Mouse (Mus musculus): ENCODE data around the gene Galnt14. TPM values are rescaled to one million over a fixed set of nuclear protein-coding genes. Genes with fewer than 3 reads are reported as not detected.
A peak's percentile ranks its signal among the peaks of the same experiment; 100 is the strongest.

The Galnt14 gene
- polyA plus RNA-seq, 1 experiment from 2014 or later = 9.5 TPM

GRCm38 (mm10) chr17:73626912-73627311 lies 83.3 kb downstream of the Galnt14 start:
- Histone ChIP-seq H3K9me3 (ENCODE audit: control insufficient read depth, low read length) (no peaks in the 10 kb centered on the region), H3K4me1 (ENCODE audit: control insufficient read depth, insufficient read depth, low read length) (no peaks in the 10 kb centered on the region), H3K9ac (ENCODE audit: low read length) (no peak overlapping the region), H3K27ac (ENCODE audit: low read depth, low read length) (no peak overlapping the region), H3K36me3 (ENCODE audit: control insufficient read depth, insufficient read depth, low read length) (no peaks in the 10 kb centered on the region), H3K27me3 (ENCODE audit: control insufficient read depth, insufficient read depth, low read length) (no peaks in the 10 kb centered on the region), H3K4me2 (ENCODE audit: low read depth) (no peak overlapping the region), H3K4me3 (ENCODE audit: low read depth, low read length) (no peak overlapping the region)
- 85% methylated on average over 4 of the region's 4 CpGs for WGBS
- DNase-seq (ENCODE audit: low spot score) = no peak
- no peak for ATAC-seq (ENCODE audit: insufficient read depth, low FRiP score, low TSS enrichment)

- WGBS = 85% methylated on average over 4 of the region's 4 CpGs
- Histone ChIP-seq H3K9ac (ENCODE audit: low read length) (no peak overlapping the region), H3K4me3 (ENCODE audit: low read depth, low read length) (no peak overlapping the region), H3K9me3 (ENCODE audit: control insufficient read depth, low read length) (no peaks in the 10 kb centered on the region), H3K27ac (ENCODE audit: low read depth, low read length) (no peak overlapping the region), H3K27me3 (ENCODE audit: control insufficient read depth, insufficient read depth, low read length) (no peaks in the 10 kb centered on the region), H3K4me1 (ENCODE audit: control insufficient read depth, insufficient read depth, low read length) (no peaks in the 10 kb centered on the region), H3K4me2 (ENCODE audit: low read depth) (no peak overlapping the region), H3K36me3 (ENCODE audit: control insufficient read depth, insufficient read depth, low read length) (no peaks in the 10 kb centered on the region)
- no peak for ATAC-seq (ENCODE audit: insufficient read depth, low FRiP score, low TSS enrichment)
- DNase-seq (ENCODE audit: low spot score) = no peak
Observed at GRCm38 (mm10) chr17:73620049-73620448, 90.2 kb downstream of the Galnt14 start.

GRCm38 (mm10) chr17:73602552-73603478 lies 107.4 kb downstream of the Galnt14 start:
- Histone ChIP-seq H3K4me3 (ENCODE audit: low read depth, low read length) (no peak overlapping the region), H3K27me3 (ENCODE audit: control insufficient read depth, insufficient read depth, low read length) (no peaks in the 10 kb centered on the region), H3K36me3 (ENCODE audit: control insufficient read depth, insufficient read depth, low read length) (no peaks in the 10 kb centered on the region), H3K4me1 (ENCODE audit: control insufficient read depth, insufficient read depth, low read length) (no peaks in the 10 kb centered on the region), H3K9ac (ENCODE audit: low read length) (no peak overlapping the region), H3K4me2 (ENCODE audit: low read depth) (no peak overlapping the region), H3K27ac (ENCODE audit: low read depth, low read length) (no peak overlapping the region), H3K9me3 (ENCODE audit: control insufficient read depth, low read length) (no peaks in the 10 kb centered on the region)
- ATAC-seq (ENCODE audit: insufficient read depth, low FRiP score, low TSS enrichment) = no peak
- 81% methylated on average over 5 of the region's 5 CpGs for whole genome bisulfite sequencing
- no peak for DNase-seq (ENCODE audit: low spot score)

- WGBS = 63% methylated on average over 6 of the region's 6 CpGs
- Histone ChIP-seq H3K4me1 (ENCODE audit: control insufficient read depth, insufficient read depth, low read length) (no peaks in the 10 kb centered on the region), H3K9me3 (ENCODE audit: control insufficient read depth, low read length) (no peaks in the 10 kb centered on the region), H3K27me3 (ENCODE audit: control insufficient read depth, insufficient read depth, low read length) (no peaks in the 10 kb centered on the region), H3K9ac (ENCODE audit: low read length) (no peak overlapping the region), H3K36me3 (ENCODE audit: control insufficient read depth, insufficient read depth, low read length) (no peaks in the 10 kb centered on the region), H3K4me2 (ENCODE audit: low read depth) (no peak overlapping the region), H3K4me3 (ENCODE audit: low read depth, low read length) (no peak overlapping the region), H3K27ac (ENCODE audit: low read depth, low read length) (no peak overlapping the region)
- no peak for DNase-seq (ENCODE audit: low spot score)
- no peak for ATAC-seq (ENCODE audit: insufficient read depth, low FRiP score, low TSS enrichment)
Observed at GRCm38 (mm10) chr17:73599923-73600322, 110.3 kb downstream of the Galnt14 start.

GRCm38 (mm10) chr17:73592081-73592480 lies 118.2 kb downstream of the Galnt14 start:
- no peak overlapping the region for H3K9ac ChIP-seq (ENCODE audit: low read length)
- WGBS = 86% methylated on average over 2 of the region's 2 CpGs
- no peak overlapping the region for H3K27ac ChIP-seq (ENCODE audit: low read depth, low read length)
- DNase-seq (ENCODE audit: low spot score) (no peak), ATAC-seq (ENCODE audit: insufficient read depth, low FRiP score, low TSS enrichment) (no peak)
- no peak overlapping the region for H3K4me3 ChIP-seq (ENCODE audit: low read depth, low read length)
- H3K27me3 ChIP-seq (ENCODE audit: control insufficient read depth, insufficient read depth, low read length) = no peaks in the 10 kb centered on the region
- H3K36me3 ChIP-seq (ENCODE audit: control insufficient read depth, insufficient read depth, low read length) = no peaks in the 10 kb centered on the region
- H3K9me3 ChIP-seq (ENCODE audit: control insufficient read depth, low read length) = no peaks in the 10 kb centered on the region
- H3K4me1 ChIP-seq (ENCODE audit: control insufficient read depth, insufficient read depth, low read length) = no peaks in the 10 kb centered on the region
- H3K4me2 ChIP-seq (ENCODE audit: low read depth) = no peak overlapping the region

GRCm38 (mm10) chr17:73587573-73587972 lies 122.7 kb downstream of the Galnt14 start:
- H3K27me3 ChIP-seq (ENCODE audit: control insufficient read depth, insufficient read depth, low read length) = no peaks in the 10 kb centered on the region
- H3K4me1 ChIP-seq (ENCODE audit: control insufficient read depth, insufficient read depth, low read length) = no peaks in the 10 kb centered on the region
- DNase-seq (ENCODE audit: low spot score) (no peak), ATAC-seq (ENCODE audit: insufficient read depth, low FRiP score, low TSS enrichment) (no peak)
- no peak overlapping the region for H3K4me2 ChIP-seq (ENCODE audit: low read depth)
- H3K27ac ChIP-seq (ENCODE audit: low read depth, low read length) = no peak overlapping the region
- H3K4me3 ChIP-seq (ENCODE audit: low read depth, low read length) = no peak overlapping the region
- H3K9ac ChIP-seq (ENCODE audit: low read length) = no peak overlapping the region
- H3K9me3 ChIP-seq (ENCODE audit: control insufficient read depth, low read length) = no peaks in the 10 kb centered on the region
- no peaks in the 10 kb centered on the region for H3K36me3 ChIP-seq (ENCODE audit: control insufficient read depth, insufficient read depth, low read length)
- WGBS = 65% methylated on average over 6 of the region's 6 CpGs

GRCm38 (mm10) chr17:73574186-73574585 lies 136.1 kb downstream of the Galnt14 start:
- no peak overlapping the region for H3K9ac ChIP-seq (ENCODE audit: low read length)

GRCm38 (mm10) chr17:73572881-73573280 lies 137.4 kb downstream of the Galnt14 start:
- Histone ChIP-seq H3K27me3 (ENCODE audit: control insufficient read depth, insufficient read depth, low read length) (no peaks in the 10 kb centered on the region), H3K36me3 (ENCODE audit: control insufficient read depth, insufficient read depth, low read length) (no peaks in the 10 kb centered on the region), H3K4me1 (ENCODE audit: control insufficient read depth, insufficient read depth, low read length) (no peaks in the 10 kb centered on the region), H3K27ac (ENCODE audit: low read depth, low read length) (no peak overlapping the region), H3K4me3 (ENCODE audit: low read depth, low read length) (no peak overlapping the region), H3K4me2 (ENCODE audit: low read depth) (no peak overlapping the region), H3K9me3 (ENCODE audit: control insufficient read depth, low read length) (no peaks in the 10 kb centered on the region), H3K9ac (ENCODE audit: low read length) (no peak overlapping the region)
- 74% methylated on average over 5 of the region's 5 CpGs for WGBS
- DNase-seq (ENCODE audit: low spot score) (no peak), ATAC-seq (ENCODE audit: insufficient read depth, low FRiP score, low TSS enrichment) (no peak)

More at GRCm38 (mm10) chr17:73574186-73574585, 136.1 kb downstream of the Galnt14 start:
- DNase-seq (ENCODE audit: low spot score) (no peak), ATAC-seq (ENCODE audit: insufficient read depth, low FRiP score, low TSS enrichment) (no peak)
- H3K9me3 ChIP-seq (ENCODE audit: control insufficient read depth, low read length) = no peaks in the 10 kb centered on the region
- no peak overlapping the region for H3K4me3 ChIP-seq (ENCODE audit: low read depth, low read length)
- WGBS = 65% methylated on average over 1 of the region's 1 CpGs
- H3K4me2 ChIP-seq (ENCODE audit: low read depth) = no peak overlapping the region
- no peak overlapping the region for H3K27ac ChIP-seq (ENCODE audit: low read depth, low read length)
- H3K4me1 ChIP-seq (ENCODE audit: control insufficient read depth, insufficient read depth, low read length) = no peaks in the 10 kb centered on the region
- no peaks in the 10 kb centered on the region for H3K27me3 ChIP-seq (ENCODE audit: control insufficient read depth, insufficient read depth, low read length)
- no peaks in the 10 kb centered on the region for H3K36me3 ChIP-seq (ENCODE audit: control insufficient read depth, insufficient read depth, low read length)

- Histone ChIP-seq H3K4me3 (ENCODE audit: low read depth, low read length) (no peak overlapping the region), H3K4me1 (ENCODE audit: control insufficient read depth, insufficient read depth, low read length) (no peaks in the 10 kb centered on the region), H3K4me2 (ENCODE audit: low read depth) (no peak overlapping the region), H3K27me3 (ENCODE audit: control insufficient read depth, insufficient read depth, low read length) (no peaks in the 10 kb centered on the region), H3K9ac (ENCODE audit: low read length) (no peak overlapping the region), H3K27ac (ENCODE audit: low read depth, low read length) (no peak overlapping the region), H3K9me3 (ENCODE audit: control insufficient read depth, low read length) (no peaks in the 10 kb centered on the region), H3K36me3 (ENCODE audit: control insufficient read depth, insufficient read depth, low read length) (no peaks in the 10 kb centered on the region)
- 85% methylated on average over 5 of the region's 5 CpGs for WGBS
- DNase-seq (ENCODE audit: low spot score) (peak; percentile 41), ATAC-seq (ENCODE audit: insufficient read depth, low FRiP score, low TSS enrichment) (no peak)
Observed at GRCm38 (mm10) chr17:73572440-73572839, 137.8 kb downstream of the Galnt14 start.
